Mouse (Mus musculus) hematopoietic stem cell, adult 5-6 weeks (primary cell): ENCODE measurements around the gene Gm10184. TPM values are rescaled to one million over a fixed set of nuclear protein-coding genes. Genes with fewer than 3 reads are reported as not detected.
"Not testable (repeated sequence)": the region's sequence is repeated elsewhere in the genome, so short reads cannot be mapped to it uniquely, and the experiment has no call there.

ENCODE experiments used
- ATAC-seq, 2 experiments: fragments of 125-278 bp in 1 of 2; replicated peaks in 1 of 2; 2 replicates each; pipeline ENCODE4 v1.8.0; 2016 to 2017; ENCODE audit warnings: inconsistent platforms in 2 of 2, mild to moderate bottlenecking in 2 of 2, moderate number of reproducible peaks in 2 of 2, low read depth in 1 of 2, moderate TSS enrichment in 1 of 2; ENCODE audit not compliant: low FRiP score in 2 of 2, poor library complexity in 2 of 2, severe bottlenecking in 2 of 2, insufficient read depth in 1 of 2, low TSS enrichment in 1 of 2
- total RNA-seq: library from RNA; stranded (forward); fragments of 172-1452, 232-1000 nt; gene quantifications from 2 replicates; pipeline ENCODE4 v1.2.3, GENCODE M21; 2017

Gm10184 gene
- total RNA-seq, result 20.4 and 49.8 TPM in 2 replicates

- ATAC-seq, result no peak
Measured at GRCm38 (mm10) chr17:89910349-89910748, at the start of gene Gm10184. Gm10184 (minus strand) TSS chr17:89910449.

GRCm38 (mm10) chr17:89933950-89934349, 23.7 kb upstream of the Gm10184 start:
- ATAC-seq, result no peak

- ATAC-seq, result no peak
Measured at GRCm38 (mm10) chr17:89907686-89908085, 2.6 kb downstream of the Gm10184 start.

GRCm38 (mm10) chr17:89904701-89905100, 5.5 kb downstream of the Gm10184 start:
- not testable (repeated sequence) for ATAC-seq

GRCm38 (mm10) chr17:89902767-89903166, 7.5 kb downstream of the Gm10184 start:
- no peak for ATAC-seq

- no peak for ATAC-seq
Measured at GRCm38 (mm10) chr17:89900610-89901009, 9.6 kb downstream of the Gm10184 start.

GRCm38 (mm10) chr17:89899813-89900212, 10.4 kb downstream of the Gm10184 start:
- no peak for ATAC-seq

- ATAC-seq, result no peak
Measured at GRCm38 (mm10) chr17:89864996-89865395, 45.3 kb downstream of the Gm10184 start.
